10 mouse cellular contexts compared by ENCODE assay signal in the genomic region with DNA sequence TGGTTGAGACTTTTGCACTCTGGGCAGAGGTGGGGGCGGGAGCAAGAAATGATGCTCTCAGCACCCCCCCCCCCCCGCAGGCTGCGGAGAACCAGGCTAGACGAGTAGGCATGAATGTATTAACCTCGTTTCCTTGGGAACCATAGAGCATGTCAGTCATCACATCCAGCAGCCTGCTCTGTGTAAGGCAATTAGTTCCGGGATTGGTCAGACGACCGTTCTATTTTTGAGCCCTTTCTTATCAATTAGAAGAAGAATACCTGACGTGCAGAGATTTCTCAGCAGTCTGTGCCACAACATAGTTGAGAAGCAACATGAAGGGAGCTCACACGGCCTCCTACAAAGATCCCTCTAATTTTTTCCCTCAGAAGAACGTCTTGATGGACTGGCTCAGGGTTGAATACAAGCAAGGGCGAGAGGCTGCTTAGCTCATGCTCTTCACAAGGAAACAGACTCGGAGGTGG. TPM values are rescaled to one million over a fixed set of nuclear protein-coding genes. Genes with fewer than 3 reads are reported as not detected.
DNase-seq lines count a peak whose midpoint lies in the region; ATAC-seq lines count a peak whose summit lies in the region.
"Had no signal": no experiment of that assay in that cellular context is flagged by ENCODE, and none has a peak within 500 bp of the region (broad histone marks: within the 10 kb centered on the region; RNA-seq: fewer than 3 reads in every experiment).

No protein-coding gene starts in this region.

- 26% methylated on average over 13 of the region's 13 CpGs for WGBS in lung, embryonic 15.5 days

- no peaks in the 10 kb centered on the region for H3K9me3 ChIP-seq in lung, embryonic 15.5 days
- H3K9me3 ChIP-seq: embryonic facial prominence, embryonic 15.5 days had no signal

- no peak overlapping the region for H3K4me3 ChIP-seq in lung, embryonic 15.5 days
- H3K4me3 ChIP-seq: embryonic facial prominence, embryonic 15.5 days had no signal

- no peak for DNase-seq in lung, postnatal 14 days
- DNase-seq in forelimb bud, embryonic 11.5 days (ENCODE audit: low read depth, low spot score) = peak; percentile 42
- DNase-seq in left cerebral cortex, postnatal 25 days (ENCODE audit: low spot score in 2 of 2) = peak; percentile 32 to 50
- DNase-seq in telencephalon, adult 2 months (ENCODE audit: low read depth, low spot score) = peak; percentile 58
- no peak for DNase-seq in cerebellum, postnatal 36 days

- H3K27me3 ChIP-seq in lung, embryonic 15.5 days = no peaks in the 10 kb centered on the region
- H3K27me3 ChIP-seq: embryonic facial prominence, embryonic 15.5 days had no signal

- intact Hi-C loops in left cerebral cortex, postnatal 25 days (cut with DNase I) = no loop called here

- no peak overlapping the region for H3K4me2 ChIP-seq in lung, embryonic 15.5 days
- H3K4me2 ChIP-seq: embryonic facial prominence, embryonic 15.5 days had no signal

- no peaks in the 10 kb centered on the region for H3K4me1 ChIP-seq in lung, embryonic 15.5 days
- H3K4me1 ChIP-seq: embryonic facial prominence, embryonic 15.5 days had no signal

- ATAC-seq in lung, embryonic 15.5 days (ENCODE audit: borderline replicate concordance, extremely low read depth, low FRiP score, low TSS enrichment) = peak; percentile 11; the same call in 1 of the 2 replicates
- no peak for ATAC-seq in granulocyte monocyte progenitor cell, adult 5-6 weeks (replicated peaks; ENCODE audit: poor library complexity, severe bottlenecking)
- ATAC-seq: Patski had no signal

- no peak overlapping the region for H3K9ac ChIP-seq in lung, embryonic 15.5 days
- H3K9ac ChIP-seq: embryonic facial prominence, embryonic 15.5 days had no signal

- H3K27ac ChIP-seq in lung, embryonic 15.5 days = no peak overlapping the region
- H3K27ac ChIP-seq: embryonic facial prominence, embryonic 15.5 days had no signal

- no peaks in the 10 kb centered on the region for H3K36me3 ChIP-seq in lung, embryonic 15.5 days
- H3K36me3 ChIP-seq: embryonic facial prominence, embryonic 15.5 days had no signal

RNA-seq across cellular contexts. Expression of gene Gpr45, which starts 53.4 kb away (rescaled TPM):
- 3.6 TPM in 2 replicates for polyA plus RNA-seq in lung, embryonic 15.5 days (2015; fragmentation: Nextera tagmentation; extraction: Ambion mirVana)
- total RNA-seq in left cerebral cortex, postnatal 25 days (2021) = 10 to 100 TPM; 19.1 to 21.0 TPM
- 0.51 TPM in 1 of 2 replicates, not detected in the other for total RNA-seq in granulocyte monocyte progenitor cell, adult 5-6 weeks (2014; fragmentation: Nextera tagmentation)
- 0.04 TPM in 1 of 2 replicates, not detected in the other for total RNA-seq in granulocyte monocyte progenitor cell, adult 5-6 weeks (2017)
- total RNA-seq: liver, adult 2 months had no signal
- polyA plus RNA-seq: liver, adult 2 months; Patski had no signal

Comparison
In these comparisons a context has a peak if more than half of its experiments do, and no peak if none do; other contexts are left out.
1. DNase-seq: peak in forelimb bud, embryonic 11.5 days (single experiment), left cerebral cortex, postnatal 25 days (2 of 2) and telencephalon, adult 2 months (single experiment); none in lung, postnatal 14 days (single experiment) and cerebellum, postnatal 36 days (0 of 2).
2. RNA of gene Gpr45, which starts 53.4 kb away (total RNA-seq): 19.1 to 21.0 TPM in left cerebral cortex, postnatal 25 days; 0.04 to 0.51 TPM in granulocyte monocyte progenitor cell, adult 5-6 weeks; every median in the first group is over 10 times any median in the second.